Mouse (Mus musculus) kidney, adult 10 weeks (tissue): ENCODE measurements around the gene Gm3500. TPM values are rescaled to one million over a fixed set of nuclear protein-coding genes. Genes with fewer than 3 reads are reported as not detected.

Experiments
- polyA plus RNA-seq: library from polyadenylated mRNA; stranded (reverse); fragments of 350-450 nt; fragmentation: Illumina TruSeq; extraction: RNeasy Lipid Tissue Mini Kit (QIAGEN cat#74804); gene quantifications from one replicate; pipeline ENCODE4 v1.2.3, GENCODE M21; 2014; ENCODE audit warnings: low read depth, low replicate concordance

Gm3500 gene
- polyA plus RNA-seq: not detected

GRCm38 (mm10) chr14:5388949-5389348 lies at the start of gene Gm3500:
Gene Gm3500, minus strand, starts transcription at chr14:5389049.

GRCm38 (mm10) chr14:5334828-5335227 lies 54.0 kb downstream of the Gm3500 start, which contains the start of gene Gm3542:
Gene Gm3542, minus strand, starts transcription at chr14:5334928.

Other genes with a start within 250 kb of the Gm3500 start
- gene Gm3317, start 224.5 kb downstream of the Gm3500 start, polyA plus RNA-seq: not detected
- not detected for gene Gm8271, start 203.3 kb downstream of the Gm3500 start, polyA plus RNA-seq
- not detected for gene Gm3526, start 128.5 kb downstream of the Gm3500 start, polyA plus RNA-seq
- not detected for gene Gm3542, start 54.1 kb downstream of the Gm3500 start, polyA plus RNA-seq
- gene Gm3194, start 66.4 kb upstream of the Gm3500 start, polyA plus RNA-seq: 0.28 TPM
- not detected for gene Gm8246, start 88.8 kb upstream of the Gm3500 start, polyA plus RNA-seq
- not detected for gene Gm3187, start 95.2 kb upstream of the Gm3500 start, polyA plus RNA-seq
- 0.24 TPM for gene Gm3488, start 112.6 kb upstream of the Gm3500 start, polyA plus RNA-seq
- not detected for gene Gm3532, start 149.4 kb upstream of the Gm3500 start, polyA plus RNA-seq
- gene Gm8265, start 244.0 kb upstream of the Gm3500 start, polyA plus RNA-seq: not detected